Mouse (Mus musculus) kidney, adult 2 months (tissue): ENCODE data around the gene Tmbim4. TPM values are rescaled to one million over a fixed set of nuclear protein-coding genes. Genes with fewer than 3 reads are reported as not detected.

Experiments
- DNase-seq: peaks from one replicate; pipeline ENCODE4 v3.0.0; 2021
- H3K27ac ChIP-seq: fragments of 200-500 bp; 2 replicates; pipeline ENCODE4 v1.5.1; 2012; ENCODE audit warnings: low read depth, low read length, control low read depth, inconsistent platforms; ENCODE audit not compliant: insufficient read depth
- H3K27me3 ChIP-seq: fragments of 200-500 bp; replicated peaks from 2 replicates; pipeline ENCODE4 v1.6.1; 2012; ENCODE audit warnings: mild to moderate bottlenecking, moderate library complexity, low read length, inconsistent platforms; ENCODE audit not compliant: control insufficient read depth, insufficient read depth
- H3K36me3 ChIP-seq: fragments of 200-500 bp; 2 replicates; pipeline ENCODE4 v1.6.1; 2012; ENCODE audit warnings: mild to moderate bottlenecking, moderate library complexity, low read length, inconsistent platforms; ENCODE audit not compliant: control insufficient read depth, insufficient read depth
- H3K4me1 ChIP-seq: fragments of 200-500 bp; 2 replicates; pipeline ENCODE4 v1.6.1; 2011; ENCODE audit warnings: low read length; ENCODE audit not compliant: control insufficient read depth, insufficient read depth
- H3K4me3 ChIP-seq: fragments of 200-500 bp; 2 replicates; pipeline ENCODE4 v1.5.1; 2011; ENCODE audit warnings: mild to moderate bottlenecking, low read depth, low read length, control low read depth; ENCODE audit not compliant: insufficient read depth
- CTCF ChIP-seq: fragments of 200-500 bp; conservative IDR thresholded peaks from 2 replicates; pipeline ENCODE4 v1.5.1; 2011; ENCODE audit warnings: low read depth, mild to moderate bottlenecking, control low read depth, low read length, moderate library complexity, mixed read lengths; ENCODE audit not compliant: insufficient read depth, insufficient read length
- POLR2A ChIP-seq: fragments of 200-500 bp; IDR thresholded peaks from one replicate; pipeline ENCODE4 v1.6.1; 2011; ENCODE audit warnings: low read depth, low read length, control low read depth
- WGBS: fragments of 180-500 bp; shearing (Covaris S2); methylation state at CpG from one replicate; pipeline ENCODE4 v1.1.7; 2018; 5-methylcytosine and 5-hydroxymethylcytosine counted together
- polyA plus RNA-seq: library from polyadenylated mRNA; depleted of rRNA; stranded (reverse); fragments of >200 nt; gene quantifications from 2 replicates; pipeline ENCODE4 v1.2.3, GENCODE M21; 2012

Tmbim4 gene
- polyA plus RNA-seq, 1 experiment, result 1,062 TPM

- DNase-seq, result no peak
- Histone ChIP-seq H3K4me3 (no peak overlapping the region), H3K27ac (no peak overlapping the region), H3K27me3 (no peaks in the 10 kb centered on the region), H3K4me1 (no peaks in the 10 kb centered on the region), H3K36me3 (no peaks in the 10 kb centered on the region)
- TF ChIP-seq CTCF, result no peak
- TF ChIP-seq POLR2A, result no peak
- WGBS, result 92% methylated on average over 17 of the region's 17 CpGs
Measured at GRCm38 (mm10) chr10:120165793-120166503, 35.4 kb upstream of the Tmbim4 start.

DNA sequence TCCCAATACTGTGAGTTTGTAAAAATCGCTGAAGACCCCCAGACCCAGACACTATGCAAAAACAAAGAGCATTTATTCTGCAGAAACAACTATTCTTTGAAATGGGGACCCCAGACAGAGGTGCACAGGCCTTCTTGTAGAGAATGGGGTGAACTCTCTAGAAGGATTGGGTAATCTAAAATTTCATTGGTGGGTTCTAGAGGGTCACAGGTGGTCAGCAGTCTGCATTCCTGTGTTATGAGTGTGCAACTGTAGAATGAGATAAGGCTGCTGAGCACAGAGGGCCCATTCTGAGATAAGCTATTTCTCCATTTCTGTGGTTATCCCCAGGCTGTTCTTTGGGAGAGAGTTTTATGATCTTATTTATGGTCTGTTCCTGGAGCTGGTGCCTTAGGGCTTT, 33.3 kb upstream of the Tmbim4 start:
- no peaks in the 10 kb centered on the region for H3K36me3 ChIP-seq
- WGBS, result 77% methylated on average over 1 of the region's 1 CpGs
- TF ChIP-seq POLR2A, result no peak
- no peak for TF ChIP-seq CTCF
- no peaks in the 10 kb centered on the region for H3K4me1 ChIP-seq
- no peaks in the 10 kb centered on the region for H3K27me3 ChIP-seq
- H3K4me3 ChIP-seq, result no peak overlapping the region
- no peak for DNase-seq
- H3K27ac ChIP-seq, result no peak overlapping the region

DNA sequence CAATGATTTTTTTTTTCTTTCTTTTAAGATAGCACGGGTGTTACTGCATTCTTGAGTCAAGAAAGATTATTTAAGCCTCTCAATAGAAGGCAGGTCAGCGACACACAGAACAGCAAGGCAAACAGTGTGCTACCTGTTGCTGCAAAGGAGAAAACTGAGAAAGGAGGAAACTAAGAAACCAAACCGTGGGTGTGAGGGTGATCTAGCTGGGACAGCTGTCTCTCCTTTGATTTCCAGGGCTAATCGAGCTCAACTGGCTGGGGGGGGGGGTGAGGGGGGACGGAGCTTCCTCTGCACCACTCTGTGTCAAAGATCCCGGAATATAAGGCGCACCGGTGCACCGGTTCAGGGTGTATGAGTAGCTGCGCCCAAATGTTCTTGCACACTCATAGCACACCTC, 32.3 kb upstream of the Tmbim4 start:
- WGBS, result 42% methylated on average over 10 of the region's 10 CpGs
- no peak for TF ChIP-seq CTCF
- TF ChIP-seq POLR2A, result no peak
- H3K27ac ChIP-seq, result no peak overlapping the region
- H3K27me3 ChIP-seq, result no peaks in the 10 kb centered on the region
- H3K36me3 ChIP-seq, result no peaks in the 10 kb centered on the region
- H3K4me3 ChIP-seq, result no peak overlapping the region
- H3K4me1 ChIP-seq, result no peaks in the 10 kb centered on the region
- no peak for DNase-seq

- TF ChIP-seq POLR2A (no peak), CTCF (no peak)
- H3K36me3 ChIP-seq, result no peaks in the 10 kb centered on the region
- WGBS, result 82% methylated on average over 5 of the region's 5 CpGs
- H3K4me1 ChIP-seq, result no peaks in the 10 kb centered on the region
- H3K27ac ChIP-seq, result no peak overlapping the region
- no peak for DNase-seq
- H3K27me3 ChIP-seq, result no peaks in the 10 kb centered on the region
- no peak overlapping the region for H3K4me3 ChIP-seq
Measured at GRCm38 (mm10) chr10:120169841-120170240, 31.5 kb upstream of the Tmbim4 start.

- H3K4me1 ChIP-seq, result no peaks in the 10 kb centered on the region
- DNase-seq, result no peak
- 83% methylated on average over 4 of the region's 4 CpGs for WGBS
- no peak overlapping the region for H3K27ac ChIP-seq
- TF ChIP-seq CTCF, result no peak
- no peak for TF ChIP-seq POLR2A
- H3K4me3 ChIP-seq, result no peak overlapping the region
- no peaks in the 10 kb centered on the region for H3K27me3 ChIP-seq
- H3K36me3 ChIP-seq, result no peaks in the 10 kb centered on the region
Measured at GRCm38 (mm10) chr10:120170277-120170676, 31.1 kb upstream of the Tmbim4 start.

- Histone ChIP-seq H3K4me3 (no peak overlapping the region), H3K27me3 (no peaks in the 10 kb centered on the region), H3K4me1 (no peaks in the 10 kb centered on the region), H3K36me3 (no peaks in the 10 kb centered on the region), H3K27ac (no peak overlapping the region)
- no peak for TF ChIP-seq POLR2A
- TF ChIP-seq CTCF, result no peak
- DNase-seq, result no peak
- WGBS, result 54% methylated on average over 5 of the region's 5 CpGs
Measured at GRCm38 (mm10) chr10:120171340-120171739, 30.1 kb upstream of the Tmbim4 start.

DNA sequence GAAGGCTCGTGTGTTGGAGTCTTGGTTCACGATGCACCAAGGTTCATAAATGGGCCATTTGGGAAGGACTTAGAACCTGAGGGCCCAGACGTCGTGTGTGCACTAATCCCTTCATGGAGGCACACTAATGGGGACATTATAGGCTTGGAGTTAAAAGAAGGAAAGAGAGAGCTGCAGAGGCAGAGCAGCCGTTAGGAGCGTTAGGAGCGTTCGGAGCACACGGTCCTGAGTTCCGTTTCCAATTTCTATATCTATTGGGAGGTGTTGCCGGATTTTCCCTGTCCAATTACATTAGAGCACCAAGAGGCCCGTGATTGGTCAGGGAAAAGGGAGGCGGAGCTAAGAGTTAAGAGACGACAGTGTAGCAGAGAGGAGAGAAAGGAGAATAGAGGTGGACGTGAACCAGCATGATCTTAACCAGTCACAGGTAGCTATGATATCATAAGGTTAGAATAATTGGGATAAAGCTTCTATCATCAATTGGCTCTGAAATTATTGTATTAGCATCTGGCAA, 27.1 kb upstream of the Tmbim4 start:
- Histone ChIP-seq H3K4me3 (no peak overlapping the region), H3K27me3 (no peaks in the 10 kb centered on the region), H3K36me3 (no peaks in the 10 kb centered on the region), H3K4me1 (no peaks in the 10 kb centered on the region), H3K27ac (no peak overlapping the region)
- WGBS, result 86% methylated on average over 15 of the region's 15 CpGs
- TF ChIP-seq CTCF (no peak), POLR2A (no peak)
- DNase-seq, result no peak

- 71% methylated on average over 1 of the region's 1 CpGs for WGBS
- H3K27me3 ChIP-seq, result no peaks in the 10 kb centered on the region; the same call in 1 of the 2 replicates
- peak; percentile 69 for DNase-seq
- no peaks in the 10 kb centered on the region for H3K36me3 ChIP-seq
- no peaks in the 10 kb centered on the region for H3K4me1 ChIP-seq
- no peak overlapping the region for H3K27ac ChIP-seq
- H3K4me3 ChIP-seq, result no peak overlapping the region
- TF ChIP-seq POLR2A (no peak), CTCF (peak; percentile 35; the same call in 1 of the 2 replicates)
Measured at GRCm38 (mm10) chr10:120182887-120183286, 18.5 kb upstream of the Tmbim4 start.
